Mouse (Mus musculus) left cerebral cortex, adult 9 months (tissue): ENCODE data around the gene Gm8334.
"Not testable (repeated sequence)": the region's sequence is repeated elsewhere in the genome, so short reads cannot be mapped to it uniquely, and the experiment has no call there.

Source experiments
- DNase-seq, 2 experiments: peaks; one replicate each; pipeline ENCODE4 v3.0.0; 2022; ENCODE audit warnings: low spot score in 2 of 2

Gene Gm8334

GRCm38 (mm10) chrX:148615053-148615452 lies at the start of gene Gm8334:
Gene Gm8334 (minus strand): TSS chrX:148615153.
- DNase-seq: not testable (repeated sequence)

- DNase-seq: not testable (repeated sequence)
Measured at GRCm38 (mm10) chrX:148663298-148663697, 48.3 kb upstream of the Gm8334 start, which contains the start of gene Gm15127. Gene Gm15127 (plus strand): TSS chrX:148663598.
